Mouse (Mus musculus) kidney, embryonic 16.5 days (tissue): ENCODE measurements at regions not wholly inside any gene's neighbourhood (a gene's known extent, or its start where the extent isn't known, plus 50 kb on each side); places are given as distances from the start of the nearest gene placed in this dataset.

Experiments used
- ATAC-seq: fragments of 200-750 bp; cut with Nextera tagmentation; 2 replicates; pipeline ENCODE4 v1.8.0; 2017; ENCODE audit warnings: moderate TSS enrichment; ENCODE audit not compliant: low FRiP score, low TSS enrichment
- H3K27ac ChIP-seq: fragments of 300-500 bp; sonication (generic); 2 replicates; pipeline ENCODE4 v1.5.1; 2014; ENCODE audit warnings: low read length
- H3K27me3 ChIP-seq: fragments of 300-500 bp; sonication (generic); 2 replicates; pipeline ENCODE4 v1.6.1; 2014; ENCODE audit warnings: low read length, control low read depth, mixed read lengths; ENCODE audit not compliant: insufficient read depth
- H3K36me3 ChIP-seq: fragments of 300-500 bp; sonication (generic); 2 replicates; pipeline ENCODE4 v1.6.1; 2014; ENCODE audit warnings: low read length, control low read depth, mixed read lengths; ENCODE audit not compliant: insufficient read depth
- H3K4me1 ChIP-seq: fragments of 300-500 bp; sonication (generic); 2 replicates; pipeline ENCODE4 v1.6.1; 2014; ENCODE audit warnings: low read length, control low read depth, mixed read lengths; ENCODE audit not compliant: insufficient read depth
- H3K4me2 ChIP-seq: fragments of 300-500 bp; sonication (generic); replicated peaks from 2 replicates; pipeline ENCODE4 v1.6.1; 2014; ENCODE audit warnings: low read depth, low read length
- H3K4me3 ChIP-seq: fragments of 300-500 bp; sonication (generic); 2 replicates; pipeline ENCODE4 v1.5.1; 2014; ENCODE audit warnings: mild to moderate bottlenecking, low read length
- H3K9ac ChIP-seq: fragments of 300-500 bp; sonication (generic); replicated peaks from 2 replicates; pipeline ENCODE4 v1.6.1; 2014; ENCODE audit warnings: low read length
- H3K9me3 ChIP-seq: fragments of 300-500 bp; sonication (generic); 2 replicates; pipeline ENCODE4 v1.6.1; 2016; ENCODE audit warnings: low read length, control low read depth
- WGBS: fragments of 180-500 bp; shearing (Covaris S2); extraction: QIAGEN DNeasy Blood & Tissue Kit; methylation state at CpG from one replicate; pipeline ENCODE4 v1.1.7; 2014; 5-methylcytosine and 5-hydroxymethylcytosine counted together

GRCm38 (mm10) chr4:89082838-89083237 lies 54.1 kb upstream of the Mtap start:
- Histone ChIP-seq H3K27ac (no peak overlapping the region), H3K9me3 (no peaks in the 10 kb centered on the region), H3K27me3 (no peaks in the 10 kb centered on the region), H3K4me2 (no peak overlapping the region), H3K9ac (no peak overlapping the region), H3K36me3 (no peaks in the 10 kb centered on the region), H3K4me3 (no peak overlapping the region), H3K4me1 (no peaks in the 10 kb centered on the region)
- no peak for ATAC-seq
- WGBS = 65% methylated on average over 3 of the region's 3 CpGs

DNA sequence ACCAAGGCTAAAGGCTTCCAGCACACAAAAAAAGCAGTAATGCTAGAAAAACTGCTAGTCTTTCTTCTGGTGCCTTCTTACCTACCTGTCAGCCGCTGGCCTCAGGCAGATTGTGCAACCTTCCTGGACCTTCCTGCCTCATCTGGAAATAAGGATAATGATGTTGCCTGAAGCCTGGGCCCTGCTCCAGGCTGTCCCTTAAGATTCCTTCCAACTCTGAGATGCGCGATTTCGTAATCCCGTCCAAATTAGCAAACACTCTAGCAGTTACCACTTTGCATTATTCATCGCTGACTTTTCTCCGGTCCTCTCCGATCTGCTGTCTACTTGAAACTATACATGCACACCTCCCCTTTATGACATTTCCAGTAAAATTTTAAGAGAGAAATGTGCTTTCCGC lies 58.4 kb upstream of the Mtap start:
- Histone ChIP-seq H3K4me1 (no peaks in the 10 kb centered on the region), H3K9ac (no peak overlapping the region)
- WGBS = 77% methylated on average over 9 of the region's 9 CpGs

DNA sequence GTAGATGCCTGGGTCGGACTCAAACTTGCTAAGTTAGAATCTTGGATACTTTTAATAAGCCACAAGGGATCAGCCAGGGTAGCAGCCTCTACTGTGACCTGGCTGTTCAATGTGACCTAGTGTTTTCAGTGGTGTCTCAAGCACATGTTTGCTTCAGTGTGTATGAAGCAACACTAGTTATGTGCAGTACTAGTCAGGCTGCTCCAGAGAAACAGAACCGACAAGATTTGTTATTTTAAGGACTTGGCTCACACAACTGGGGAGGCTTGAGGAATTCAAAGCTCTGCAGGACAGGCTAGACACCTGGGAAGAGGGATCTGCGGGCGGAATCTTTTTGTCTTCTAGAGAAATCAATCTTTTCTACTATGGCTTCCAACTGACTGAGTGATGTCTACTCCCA lies 62.2 kb upstream of the Mtap start:
- Histone ChIP-seq H3K9ac (no peak overlapping the region), H3K27ac (no peak overlapping the region), H3K36me3 (no peaks in the 10 kb centered on the region), H3K27me3 (no peaks in the 10 kb centered on the region), H3K4me1 (no peaks in the 10 kb centered on the region), H3K4me2 (no peak overlapping the region), H3K4me3 (no peak overlapping the region), H3K9me3 (no peaks in the 10 kb centered on the region)
- ATAC-seq = no peak
- WGBS = 60% methylated on average over 4 of the region's 4 CpGs

More for the DNA sequence above, 58.4 kb upstream of the Mtap start:
- Histone ChIP-seq H3K27ac (no peak overlapping the region), H3K27me3 (no peaks in the 10 kb centered on the region), H3K36me3 (no peaks in the 10 kb centered on the region), H3K9me3 (no peaks in the 10 kb centered on the region), H3K4me3 (no peak overlapping the region), H3K4me2 (no peak overlapping the region)
- no peak for ATAC-seq

DNA sequence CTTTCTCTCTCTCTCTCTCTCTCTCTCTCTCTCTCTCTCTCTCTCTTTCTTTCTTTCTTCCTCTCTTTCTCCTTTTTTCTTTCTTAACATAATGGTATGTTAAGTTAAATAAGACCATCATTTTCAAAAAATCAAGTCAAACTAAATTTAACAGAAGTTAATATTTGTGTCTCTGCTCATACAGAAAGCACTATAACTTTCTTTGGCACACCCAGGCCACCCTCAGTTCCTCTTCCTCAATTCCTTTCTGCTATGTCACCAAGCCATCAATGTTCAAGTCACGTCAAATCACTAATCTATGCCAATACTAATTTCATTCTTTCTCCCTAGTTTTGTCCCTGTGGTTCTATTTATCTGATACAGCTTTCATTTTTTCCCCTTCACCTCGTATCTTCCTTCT lies 66.5 kb upstream of the Mtap start:
- no peak for ATAC-seq
- WGBS = 76% methylated on average over 2 of the region's 2 CpGs

DNA sequence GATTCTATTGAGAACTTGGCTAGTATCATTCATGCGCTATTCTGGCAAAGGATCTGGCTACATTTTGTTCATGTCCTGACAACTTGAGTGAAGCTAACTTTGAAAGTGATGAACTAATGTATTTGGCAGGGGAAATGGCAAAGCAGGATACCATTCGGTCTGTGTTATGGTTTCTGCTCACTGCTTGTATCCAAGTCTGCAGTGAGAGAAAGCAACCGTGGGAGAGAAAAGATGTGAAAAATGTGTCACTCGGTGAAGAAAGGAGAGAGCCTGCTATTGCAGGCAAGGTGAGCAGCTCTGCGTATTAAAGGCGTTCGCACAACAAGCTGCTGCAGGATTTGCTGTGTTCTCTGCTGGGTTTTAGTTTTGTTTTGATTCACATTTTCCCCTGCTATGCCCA lies 72.5 kb upstream of the Mtap start:
- no peaks in the 10 kb centered on the region for H3K27me3 ChIP-seq
- no peak overlapping the region for H3K4me3 ChIP-seq
- no peak overlapping the region for H3K9ac ChIP-seq
- ATAC-seq = no peak
- H3K27ac ChIP-seq = no peak overlapping the region
- 90% methylated on average over 7 of the region's 7 CpGs for WGBS
- no peaks in the 10 kb centered on the region for H3K9me3 ChIP-seq
- no peaks in the 10 kb centered on the region for H3K36me3 ChIP-seq
- H3K4me2 ChIP-seq = no peak overlapping the region
- no peaks in the 10 kb centered on the region for H3K4me1 ChIP-seq

More for the DNA sequence above, 66.5 kb upstream of the Mtap start:
- Histone ChIP-seq H3K27ac (no peak overlapping the region), H3K27me3 (no peaks in the 10 kb centered on the region), H3K4me1 (no peaks in the 10 kb centered on the region), H3K9ac (no peak overlapping the region), H3K4me3 (no peak overlapping the region), H3K9me3 (no peaks in the 10 kb centered on the region), H3K4me2 (no peak overlapping the region), H3K36me3 (no peaks in the 10 kb centered on the region)

DNA sequence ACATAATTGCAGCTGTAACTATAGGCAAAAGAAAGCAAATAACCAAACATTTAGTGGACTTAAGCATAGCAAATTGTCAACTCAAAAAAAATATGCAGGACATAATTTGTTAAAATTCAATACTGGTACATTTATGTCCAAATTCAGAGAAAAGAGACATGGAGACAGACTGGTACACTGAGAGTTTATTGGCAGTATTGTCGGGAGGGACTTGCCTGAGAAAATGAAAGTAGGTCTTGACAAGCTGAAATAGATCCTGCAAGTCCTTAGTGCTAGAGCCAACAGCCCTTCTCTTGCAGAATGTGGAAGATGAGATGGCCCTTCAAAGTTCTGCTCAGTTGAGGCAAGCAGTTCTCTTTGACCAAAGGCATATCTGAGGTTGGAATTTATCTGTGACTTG lies 74.5 kb upstream of the Mtap start:
- 90% methylated on average over 1 of the region's 1 CpGs for WGBS
- H3K9ac ChIP-seq = no peak overlapping the region
- H3K4me1 ChIP-seq = no peaks in the 10 kb centered on the region
- H3K36me3 ChIP-seq = no peaks in the 10 kb centered on the region
- no peak overlapping the region for H3K27ac ChIP-seq
- no peaks in the 10 kb centered on the region for H3K9me3 ChIP-seq
- ATAC-seq = no peak
- H3K4me3 ChIP-seq = no peak overlapping the region
- H3K27me3 ChIP-seq = no peaks in the 10 kb centered on the region
- no peak overlapping the region for H3K4me2 ChIP-seq

GRCm38 (mm10) chr4:89061619-89062018 lies 75.3 kb upstream of the Mtap start:
- H3K9me3 ChIP-seq = no peaks in the 10 kb centered on the region
- no peaks in the 10 kb centered on the region for H3K4me1 ChIP-seq
- no peak overlapping the region for H3K9ac ChIP-seq
- WGBS = 82% methylated on average over 4 of the region's 4 CpGs
- H3K27me3 ChIP-seq = no peaks in the 10 kb centered on the region
- H3K4me2 ChIP-seq = no peak overlapping the region
- no peak for ATAC-seq
- H3K4me3 ChIP-seq = no peak overlapping the region
- no peaks in the 10 kb centered on the region for H3K36me3 ChIP-seq
- H3K27ac ChIP-seq = no peak overlapping the region

GRCm38 (mm10) chr4:89057573-89057972 lies 79.3 kb upstream of the Mtap start:
- no peak overlapping the region for H3K27ac ChIP-seq
- H3K4me1 ChIP-seq = no peaks in the 10 kb centered on the region
- H3K4me2 ChIP-seq = no peak overlapping the region
- no peak for ATAC-seq
- H3K9me3 ChIP-seq = no peaks in the 10 kb centered on the region
- H3K4me3 ChIP-seq = no peak overlapping the region
- H3K27me3 ChIP-seq = no peaks in the 10 kb centered on the region
- H3K9ac ChIP-seq = no peak overlapping the region
- no peaks in the 10 kb centered on the region for H3K36me3 ChIP-seq

- no peak for ATAC-seq
- no peak overlapping the region for H3K27ac ChIP-seq
- no peaks in the 10 kb centered on the region for H3K36me3 ChIP-seq
- 85% methylated on average over 1 of the region's 1 CpGs for WGBS
- no peaks in the 10 kb centered on the region for H3K27me3 ChIP-seq
- no peaks in the 10 kb centered on the region for H3K9me3 ChIP-seq
- H3K4me2 ChIP-seq = no peak overlapping the region
- H3K4me3 ChIP-seq = no peak overlapping the region
- no peak overlapping the region for H3K9ac ChIP-seq
- no peaks in the 10 kb centered on the region for H3K4me1 ChIP-seq
Observed at GRCm38 (mm10) chr4:89057135-89057534, 79.8 kb upstream of the Mtap start.

- Histone ChIP-seq H3K4me1 (no peaks in the 10 kb centered on the region), H3K4me2 (no peak overlapping the region), H3K9me3 (no peaks in the 10 kb centered on the region), H3K9ac (no peak overlapping the region), H3K27me3 (no peaks in the 10 kb centered on the region), H3K27ac (no peak overlapping the region), H3K4me3 (no peak overlapping the region), H3K36me3 (no peaks in the 10 kb centered on the region)
- WGBS = 81% methylated on average over 3 of the region's 3 CpGs
- ATAC-seq = no peak
Observed at GRCm38 (mm10) chr4:89055969-89056368, 81.0 kb upstream of the Mtap start.

- Histone ChIP-seq H3K27ac (no peak overlapping the region), H3K36me3 (no peaks in the 10 kb centered on the region), H3K9me3 (no peaks in the 10 kb centered on the region), H3K27me3 (no peaks in the 10 kb centered on the region), H3K9ac (no peak overlapping the region), H3K4me2 (no peak overlapping the region), H3K4me3 (no peak overlapping the region), H3K4me1 (no peaks in the 10 kb centered on the region)
- no peak; the same call in 1 of the 2 replicates for ATAC-seq
- 27% methylated on average over 6 of the region's 6 CpGs for WGBS
Observed at GRCm38 (mm10) chr4:89053606-89054005, 83.3 kb upstream of the Mtap start.
